Mouse (Mus musculus): ENCODE measurements around the gene Gli1. TPM values are rescaled to one million over a fixed set of nuclear protein-coding genes. Genes with fewer than 3 reads are reported as not detected.

Gli1 gene
- polyA plus RNA-seq, 1 experiment = 2.7 TPM

DNA sequence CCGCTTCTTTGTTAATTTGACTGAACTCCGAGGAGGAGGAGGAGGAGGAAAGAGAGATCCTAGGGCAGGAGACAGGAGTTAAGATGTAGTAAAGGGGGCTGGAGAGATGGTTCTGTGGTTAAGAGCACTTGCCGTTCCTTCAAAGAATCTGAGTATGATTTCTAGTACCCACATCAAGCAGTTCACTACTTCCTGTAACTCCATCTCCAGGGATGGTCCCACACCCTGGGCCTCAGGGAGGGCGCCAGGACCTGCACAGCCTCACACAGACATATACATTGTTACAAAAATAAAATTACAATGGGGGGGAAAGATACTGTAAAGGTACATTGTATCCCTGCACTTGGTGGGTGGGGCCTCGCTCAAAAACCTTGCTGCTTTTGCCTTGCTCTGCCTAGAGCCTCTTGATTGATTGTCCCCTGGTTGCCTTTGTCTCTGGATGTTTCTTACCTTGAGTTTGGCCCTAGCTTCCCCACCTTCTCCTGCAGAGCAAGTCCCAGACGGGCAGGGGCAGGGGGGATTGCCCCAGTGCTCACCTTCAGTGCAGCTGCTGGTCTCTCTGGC is 4.2 kb downstream of the Gli1 start:
- H3K4me1 ChIP-seq (ENCODE audit: control insufficient read depth, insufficient read depth, low read length) = peaks cover 19% of the 10 kb centered on the region

DNA sequence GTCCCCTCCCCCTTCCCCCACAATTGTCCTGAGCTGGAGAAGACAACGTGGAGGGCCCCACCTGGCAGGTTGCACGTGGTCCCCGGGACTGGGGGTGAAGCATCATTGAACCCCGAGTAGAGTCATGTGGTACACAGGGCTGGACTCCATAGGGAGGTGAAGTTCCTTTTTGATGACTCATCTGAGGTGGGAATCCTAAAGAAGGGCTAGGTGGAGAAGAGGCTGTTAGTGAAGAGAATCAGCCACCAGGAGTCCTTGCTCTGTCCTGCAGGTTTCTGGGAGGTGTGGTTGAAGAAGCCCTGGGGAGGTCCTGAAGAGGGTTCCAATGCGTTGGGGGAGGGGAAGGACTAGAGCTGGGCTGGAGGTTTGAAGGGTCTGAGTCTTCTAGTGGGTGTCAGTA is 4.8 kb downstream of the Gli1 start:
- no peak overlapping the region for H3K4me3 ChIP-seq (ENCODE audit: control insufficient read depth, low read depth, low read length)
- no peaks in the 10 kb centered on the region for H3K36me3 ChIP-seq (ENCODE audit: control insufficient read depth, insufficient read depth, low read length)
- H3K27me3 ChIP-seq (ENCODE audit: control insufficient read depth, insufficient read depth, low read length) = no peaks in the 10 kb centered on the region
- TF ChIP-seq POLR2A (IDR thresholded peaks at IDR 0.05; ENCODE audit: control insufficient read depth, low read depth, low read length) (no peak), CTCF (IDR thresholded peaks at IDR 0.05; ENCODE audit: control insufficient read depth, insufficient read depth, insufficient replicate concordance, low read depth, low read length) (no peak)
- H3K27ac ChIP-seq (ENCODE audit: control insufficient read depth, insufficient read depth, low read depth, low read length) = no peak overlapping the region
- peaks cover 13% of the 10 kb centered on the region for H3K4me1 ChIP-seq (ENCODE audit: control insufficient read depth, insufficient read depth, low read length)

More for the DNA sequence above, 4.2 kb downstream of the Gli1 start:
- H3K27ac ChIP-seq (ENCODE audit: control insufficient read depth, insufficient read depth, low read depth, low read length) = no peak overlapping the region
- H3K4me3 ChIP-seq (ENCODE audit: control insufficient read depth, low read depth, low read length) = no peak overlapping the region
- no peak for TF ChIP-seq CTCF (IDR thresholded peaks at IDR 0.05; ENCODE audit: control insufficient read depth, insufficient read depth, insufficient replicate concordance, low read depth, low read length)
- no peak for TF ChIP-seq POLR2A (IDR thresholded peaks at IDR 0.05; ENCODE audit: control insufficient read depth, low read depth, low read length)
- no peaks in the 10 kb centered on the region for H3K36me3 ChIP-seq (ENCODE audit: control insufficient read depth, insufficient read depth, low read length)
- H3K27me3 ChIP-seq (ENCODE audit: control insufficient read depth, insufficient read depth, low read length) = no peaks in the 10 kb centered on the region

DNA sequence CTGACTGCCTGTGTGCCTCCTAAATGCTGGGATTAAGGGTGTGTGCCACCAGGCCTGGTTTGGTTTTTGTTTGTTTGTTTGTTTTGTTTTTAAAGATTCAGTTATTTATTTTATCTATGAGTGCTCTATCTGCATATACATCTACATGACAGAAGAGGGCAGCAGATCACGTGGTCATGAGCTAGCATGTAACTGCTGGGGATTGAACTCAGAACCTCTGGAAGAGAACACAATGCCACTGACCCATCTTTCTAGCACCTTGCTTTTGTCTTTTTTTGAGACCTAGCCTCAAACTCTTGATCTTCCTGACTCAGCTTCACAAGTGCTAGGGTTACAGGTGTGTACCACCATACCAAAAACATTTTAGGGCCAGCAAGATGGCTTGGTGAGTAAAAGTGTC is 6.5 kb downstream of the Gli1 start:
- H3K36me3 ChIP-seq (ENCODE audit: control insufficient read depth, insufficient read depth, low read length) = no peaks in the 10 kb centered on the region
- H3K4me3 ChIP-seq (ENCODE audit: control insufficient read depth, low read depth, low read length) = no peak overlapping the region
- no peaks in the 10 kb centered on the region for H3K27me3 ChIP-seq (ENCODE audit: control insufficient read depth, insufficient read depth, low read length)
- no peak overlapping the region for H3K27ac ChIP-seq (ENCODE audit: control insufficient read depth, insufficient read depth, low read depth, low read length)
- no peak for TF ChIP-seq CTCF (IDR thresholded peaks at IDR 0.05; ENCODE audit: control insufficient read depth, insufficient read depth, insufficient replicate concordance, low read depth, low read length)
- no peak for TF ChIP-seq POLR2A (IDR thresholded peaks at IDR 0.05; ENCODE audit: control insufficient read depth, low read depth, low read length)
- H3K4me1 ChIP-seq (ENCODE audit: control insufficient read depth, insufficient read depth, low read length) = peaks cover 8% of the 10 kb centered on the region

DNA sequence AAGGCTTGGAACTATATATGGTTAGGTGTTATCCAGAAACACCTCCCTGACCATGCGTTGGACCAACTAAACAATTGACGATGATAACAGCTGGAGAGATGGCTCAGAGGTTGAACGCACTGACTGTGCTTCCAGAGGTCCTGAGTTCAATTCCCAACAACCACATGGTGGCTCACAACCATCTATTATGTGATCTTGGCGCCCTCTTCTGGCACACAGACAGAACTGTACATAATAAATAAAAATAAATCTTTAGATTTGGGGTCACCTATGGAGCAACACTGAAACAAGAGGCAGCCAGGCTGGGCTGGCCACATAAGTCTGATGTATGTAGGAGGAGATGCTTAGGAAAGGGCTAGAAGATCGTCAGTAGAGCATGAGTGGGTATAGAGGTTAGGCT is 8.6 kb downstream of the Gli1 start:
- Histone ChIP-seq H3K27me3 (ENCODE audit: control insufficient read depth, insufficient read depth, low read length) (no peaks in the 10 kb centered on the region), H3K36me3 (ENCODE audit: control insufficient read depth, insufficient read depth, low read length) (no peaks in the 10 kb centered on the region), H3K4me1 (ENCODE audit: control insufficient read depth, insufficient read depth, low read length) (no peaks in the 10 kb centered on the region; the same call in 1 of the 2 replicates), H3K27ac (ENCODE audit: control insufficient read depth, insufficient read depth, low read depth, low read length) (no peak overlapping the region), H3K4me3 (ENCODE audit: control insufficient read depth, low read depth, low read length) (no peak overlapping the region)
- TF ChIP-seq POLR2A (IDR thresholded peaks at IDR 0.05; ENCODE audit: control insufficient read depth, low read depth, low read length) (no peak), CTCF (IDR thresholded peaks at IDR 0.05; ENCODE audit: control insufficient read depth, insufficient read depth, insufficient replicate concordance, low read depth, low read length) (no peak; the same call in 1 of the 2 replicates)

DNA sequence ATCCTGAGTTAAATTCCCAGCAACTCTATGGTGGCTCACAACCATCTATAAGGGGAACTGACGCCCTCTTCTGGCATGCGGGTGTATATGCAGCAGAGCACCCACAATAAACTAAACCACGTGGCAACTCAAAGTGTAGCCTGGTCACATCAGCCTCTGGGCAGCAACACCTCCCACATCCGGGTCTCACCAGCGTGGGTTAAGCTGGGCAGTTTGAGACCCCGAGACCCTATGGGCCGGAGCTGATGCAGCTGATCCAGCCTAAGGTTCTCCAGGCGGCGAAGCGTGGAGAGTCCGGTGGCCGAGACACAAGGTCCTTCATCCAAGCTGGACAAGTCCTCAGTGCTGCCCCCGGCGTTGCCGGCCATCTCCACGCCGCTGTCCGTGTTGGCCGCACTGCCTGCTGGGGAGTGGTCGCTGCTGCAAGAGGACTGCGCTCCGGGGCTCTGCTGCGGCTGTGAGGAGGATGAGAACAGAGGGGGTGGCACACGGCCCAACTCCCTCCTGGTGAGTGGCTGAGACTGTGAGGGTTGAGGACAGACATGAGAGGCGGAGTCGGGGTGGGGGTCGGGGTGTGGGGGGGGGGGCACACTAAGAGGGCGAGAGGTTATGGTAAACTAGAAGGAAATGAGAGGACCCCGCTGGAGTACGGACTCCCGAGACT is 9.4 kb downstream of the Gli1 start:
- H3K4me1 ChIP-seq (ENCODE audit: control insufficient read depth, insufficient read depth, low read length) = peaks cover 3% of the 10 kb centered on the region
- H3K27ac ChIP-seq (ENCODE audit: control insufficient read depth, insufficient read depth, low read depth, low read length) = no peak overlapping the region
- peaks cover 4% of the 10 kb centered on the region; the same call in 1 of the 2 replicates for H3K27me3 ChIP-seq (ENCODE audit: control insufficient read depth, insufficient read depth, low read length)
- H3K4me3 ChIP-seq (ENCODE audit: control insufficient read depth, low read depth, low read length) = peak overlapping the region; percentile 64
- no peaks in the 10 kb centered on the region for H3K36me3 ChIP-seq (ENCODE audit: control insufficient read depth, insufficient read depth, low read length)
- TF ChIP-seq CTCF (IDR thresholded peaks at IDR 0.05; ENCODE audit: control insufficient read depth, insufficient read depth, insufficient replicate concordance, low read depth, low read length) (peak; percentile 52; the same call in 1 of the 2 replicates), POLR2A (IDR thresholded peaks at IDR 0.05; ENCODE audit: control insufficient read depth, low read depth, low read length) (no peak)

DNA sequence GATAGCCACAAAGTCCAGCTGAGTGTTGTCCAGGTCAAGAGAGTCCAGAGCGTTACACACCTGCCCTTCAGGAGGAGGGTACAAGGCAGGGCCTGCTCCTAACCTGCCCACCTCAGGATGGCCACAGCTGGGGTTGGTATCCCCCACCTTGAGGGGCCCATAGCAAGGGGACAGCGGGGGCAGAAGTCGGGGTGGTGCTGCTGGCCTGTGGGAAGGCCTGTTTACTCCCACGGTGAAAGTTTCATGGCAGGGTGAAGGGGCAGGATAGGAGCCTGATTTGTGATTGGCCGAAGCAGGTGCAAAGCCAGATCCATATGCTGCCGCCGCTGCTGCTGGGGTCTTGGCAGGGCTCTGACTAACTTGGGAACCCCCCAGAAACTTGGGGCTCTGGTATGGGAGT is 11.6 kb downstream of the Gli1 start:
- Histone ChIP-seq H3K4me3 (ENCODE audit: control insufficient read depth, low read depth, low read length) (no peak overlapping the region), H3K27ac (ENCODE audit: control insufficient read depth, insufficient read depth, low read depth, low read length) (no peak overlapping the region), H3K36me3 (ENCODE audit: control insufficient read depth, insufficient read depth, low read length) (no peaks in the 10 kb centered on the region), H3K27me3 (ENCODE audit: control insufficient read depth, insufficient read depth, low read length) (peaks cover 7% of the 10 kb centered on the region), H3K4me1 (ENCODE audit: control insufficient read depth, insufficient read depth, low read length) (peaks cover 17% of the 10 kb centered on the region)
- TF ChIP-seq CTCF (IDR thresholded peaks at IDR 0.05; ENCODE audit: control insufficient read depth, insufficient read depth, insufficient replicate concordance, low read depth, low read length) = no peak
- TF ChIP-seq POLR2A (IDR thresholded peaks at IDR 0.05; ENCODE audit: control insufficient read depth, low read depth, low read length) = no peak

DNA sequence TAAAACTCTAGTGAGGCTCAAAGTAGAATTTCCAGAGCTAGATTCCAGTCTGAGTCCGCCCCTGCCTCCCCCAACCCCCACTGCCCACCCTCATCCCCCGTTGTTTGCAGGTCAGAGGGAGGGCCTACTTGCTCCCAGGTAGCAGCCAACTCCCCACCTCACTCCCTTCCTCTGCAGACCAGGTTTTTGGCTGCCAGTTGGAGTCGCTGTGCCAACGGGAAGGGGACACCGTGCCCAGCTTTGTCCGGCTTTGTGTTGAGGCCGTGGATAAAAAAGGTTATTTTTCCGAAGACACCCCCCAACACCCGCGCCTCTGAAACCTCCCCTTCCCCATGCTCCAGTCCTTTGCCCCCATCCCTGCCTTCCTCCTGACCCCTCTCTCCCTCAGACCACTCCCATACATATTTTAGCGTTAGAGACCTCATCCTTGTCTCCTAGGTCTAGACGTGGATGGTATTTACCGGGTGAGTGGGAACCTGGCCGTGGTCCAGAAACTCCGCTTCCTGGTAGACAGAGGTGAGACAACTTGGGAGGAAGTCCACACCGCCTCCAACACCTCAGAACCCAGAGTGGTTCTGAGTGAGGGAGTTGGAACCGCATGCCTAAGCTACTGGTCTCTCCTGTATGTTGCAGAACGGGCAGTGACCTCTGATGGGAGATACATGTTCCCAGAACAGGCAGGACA is 14.2 kb downstream of the Gli1 start:
- no peaks in the 10 kb centered on the region for H3K36me3 ChIP-seq (ENCODE audit: control insufficient read depth, insufficient read depth, low read length)
- peaks cover 30% of the 10 kb centered on the region for H3K4me1 ChIP-seq (ENCODE audit: control insufficient read depth, insufficient read depth, low read length)
- no peak overlapping the region for H3K4me3 ChIP-seq (ENCODE audit: control insufficient read depth, low read depth, low read length)
- peaks cover 7% of the 10 kb centered on the region for H3K27me3 ChIP-seq (ENCODE audit: control insufficient read depth, insufficient read depth, low read length)
- TF ChIP-seq CTCF (IDR thresholded peaks at IDR 0.05; ENCODE audit: control insufficient read depth, insufficient read depth, insufficient replicate concordance, low read depth, low read length) (no peak), POLR2A (IDR thresholded peaks at IDR 0.05; ENCODE audit: control insufficient read depth, low read depth, low read length) (no peak)
- no peak overlapping the region for H3K27ac ChIP-seq (ENCODE audit: control insufficient read depth, insufficient read depth, low read depth, low read length)

Data from testis, adult 2 months (tissue).